Mouse (Mus musculus) yolk sac, embryonic 10.5 days (tissue): ENCODE measurements around the gene Cmas.

Experiments used
- DNase-seq: peaks from one replicate; pipeline ENCODE4 v3.0.0-alpha.2; 2017; ENCODE audit warnings: low spot score

Cmas gene

GRCm38 (mm10) chr6:142793468-142793867, 37.0 kb downstream of the Cmas start:
- DNase-seq, result no peak

GRCm38 (mm10) chr6:142795087-142795486, 38.6 kb downstream of the Cmas start:
- no peak for DNase-seq

- no peak for DNase-seq
Observed at GRCm38 (mm10) chr6:142795655-142796441, 39.4 kb downstream of the Cmas start.

- no peak for DNase-seq
Observed at GRCm38 (mm10) chr6:142797996-142798395, 41.5 kb downstream of the Cmas start.

- DNase-seq, result peak; percentile 39
Observed at GRCm38 (mm10) chr6:142798837-142799236, 42.4 kb downstream of the Cmas start.

GRCm38 (mm10) chr6:142799704-142800374, 43.4 kb downstream of the Cmas start:
- DNase-seq, result no peak

- no peak for DNase-seq
Observed at GRCm38 (mm10) chr6:142801687-142802086, 45.2 kb downstream of the Cmas start.

- DNase-seq, result no peak
Observed at GRCm38 (mm10) chr6:142802617-142803525, 46.4 kb downstream of the Cmas start.

- no peak for DNase-seq
Observed at GRCm38 (mm10) chr6:142804402-142804801, 47.9 kb downstream of the Cmas start, which contains the start of gene Sult6b2. Gene Sult6b2 (minus strand): TSS chr6:142804502.

GRCm38 (mm10) chr6:142806326-142806725, 49.8 kb downstream of the Cmas start:
- no peak for DNase-seq

GRCm38 (mm10) chr6:142809373-142810098, 53.0 kb downstream of the Cmas start:
- DNase-seq, result peak; percentile 43

GRCm38 (mm10) chr6:142810239-142810638, 53.8 kb downstream of the Cmas start:
- no peak for DNase-seq

- no peak for DNase-seq
Observed at GRCm38 (mm10) chr6:142812969-142813368, 56.5 kb downstream of the Cmas start.

GRCm38 (mm10) chr6:142814011-142814410, 57.5 kb downstream of the Cmas start:
- DNase-seq, result peak; percentile 25

- DNase-seq, result peak; percentile 81
Observed at GRCm38 (mm10) chr6:142814495-142814921, 58.0 kb downstream of the Cmas start.

- no peak for DNase-seq
Observed at GRCm38 (mm10) chr6:142815513-142815912, 59.0 kb downstream of the Cmas start.

- DNase-seq, result no peak
Observed at GRCm38 (mm10) chr6:142818306-142818705, 61.8 kb downstream of the Cmas start.

GRCm38 (mm10) chr6:142823008-142823787, 66.7 kb downstream of the Cmas start:
- no peak for DNase-seq
